Mouse (Mus musculus): ENCODE results near the gene Prss38. TPM values are rescaled to one million over a fixed set of nuclear protein-coding genes. Genes with fewer than 3 reads are reported as not detected.

The Prss38 gene
- not detected in 2 replicates for polyA plus RNA-seq (2012; rRNA removed)

GRCm38 (mm10) chr11:59375475-59375874 lies at the start of gene Prss38:
Prss38 (minus strand) TSS chr11:59375657.

Other genes with a start within 250 kb of the Prss38 start
- gene Obscn, start 239.3 kb downstream of the Prss38 start, polyA plus RNA-seq (2012; rRNA removed): 0.26 and 0.27 TPM in 2 replicates
- 7.6 and 7.7 TPM in 2 replicates for gene Iba57, start 211.9 kb downstream of the Prss38 start, polyA plus RNA-seq (2012; rRNA removed)
- 6.3 and 6.6 TPM in 2 replicates for gene Gjc2, start 192.4 kb downstream of the Prss38 start, polyA plus RNA-seq (2012; rRNA removed)
- 151 and 180 TPM in 2 replicates for gene Guk1, start 183.4 kb downstream of the Prss38 start, polyA plus RNA-seq (2012; rRNA removed)
- 35.7 and 41.0 TPM in 2 replicates for gene Mrpl55, start 173.2 kb downstream of the Prss38 start, polyA plus RNA-seq (2012; rRNA removed)
- 21.2 and 21.8 TPM in 2 replicates for gene 2310033P09Rik, start 167.3 kb downstream of the Prss38 start, polyA plus RNA-seq (2012; rRNA removed)
- 635 and 733 TPM in 2 replicates for gene Arf1, start 147.4 kb downstream of the Prss38 start, polyA plus RNA-seq (2012; rRNA removed)
- gene Wnt3a, start 84.9 kb downstream of the Prss38 start, polyA plus RNA-seq (2012; rRNA removed): not detected in 2 replicates
- 1.6 and 1.8 TPM in 2 replicates for gene Wnt9a, start 68.7 kb downstream of the Prss38 start, polyA plus RNA-seq (2012; rRNA removed)
- 3.7 and 4.3 TPM in 2 replicates for gene Jmjd4, start 74.4 kb upstream of the Prss38 start, polyA plus RNA-seq (2012; rRNA removed)
- 25.8 and 30.7 TPM in 2 replicates for gene Snap47, start 75.5 kb upstream of the Prss38 start, polyA plus RNA-seq (2012; rRNA removed)
- 0.14 and 0.21 TPM in 2 replicates for gene Zfp867, start 96.8 kb upstream of the Prss38 start, polyA plus RNA-seq (2012; rRNA removed)
- 6.5 and 10.6 TPM in 2 replicates for gene Zkscan17, start 151.1 kb upstream of the Prss38 start, polyA plus RNA-seq (2012; rRNA removed)
- gene Nlrp3, start 165.9 kb upstream of the Prss38 start, polyA plus RNA-seq (2012; rRNA removed): 0.19 and 0.21 TPM in 2 replicates
- gene Olfr222, start 200.6 kb upstream of the Prss38 start, polyA plus RNA-seq (2012; rRNA removed): not detected in 2 replicates
- gene Olfr223, start 217.6 kb upstream of the Prss38 start, polyA plus RNA-seq (2012; rRNA removed): not detected in 2 replicates

All from colon, adult 2 months (tissue).